Mouse (Mus musculus) 3134 (cell line): ENCODE measurements around the gene Epha10.

Source experiments
- DNase-seq: peaks from one replicate; pipeline ENCODE4 v3.0.0-alpha.2; 2011; ENCODE audit warnings: low spot score; ENCODE audit not compliant: insufficient read length; ENCODE audit errors: extremely low read depth

The Epha10 gene

GRCm38 (mm10) chr4:124880599-124880998 lies at the start of gene Epha10:
TSS of gene Epha10 (plus strand) at chr4:124880899.
- no peak for DNase-seq

DNA sequence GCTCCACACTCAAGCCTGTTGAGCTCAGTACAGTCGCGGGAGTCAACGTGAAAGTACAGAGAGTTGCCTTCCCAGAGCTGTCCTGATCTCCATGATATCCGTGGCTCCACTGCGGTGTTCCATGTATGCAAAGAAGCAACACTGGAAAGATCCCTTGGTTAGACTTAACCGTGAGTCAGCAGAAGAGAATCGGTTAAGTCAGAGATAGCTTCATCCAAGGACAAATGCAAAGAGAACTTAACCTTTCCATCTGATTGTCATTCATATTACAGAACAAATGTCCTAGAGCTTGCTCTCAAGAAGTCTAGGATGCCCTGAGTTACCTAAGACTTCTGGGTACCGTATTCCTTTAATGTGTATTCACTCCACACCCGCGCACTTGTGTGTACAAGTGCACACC lies 47.9 kb upstream of the Epha10 start:
- DNase-seq = no peak

- no peak for DNase-seq
Measured at GRCm38 (mm10) chr4:124838035-124838700, 42.5 kb upstream of the Epha10 start.

DNA sequence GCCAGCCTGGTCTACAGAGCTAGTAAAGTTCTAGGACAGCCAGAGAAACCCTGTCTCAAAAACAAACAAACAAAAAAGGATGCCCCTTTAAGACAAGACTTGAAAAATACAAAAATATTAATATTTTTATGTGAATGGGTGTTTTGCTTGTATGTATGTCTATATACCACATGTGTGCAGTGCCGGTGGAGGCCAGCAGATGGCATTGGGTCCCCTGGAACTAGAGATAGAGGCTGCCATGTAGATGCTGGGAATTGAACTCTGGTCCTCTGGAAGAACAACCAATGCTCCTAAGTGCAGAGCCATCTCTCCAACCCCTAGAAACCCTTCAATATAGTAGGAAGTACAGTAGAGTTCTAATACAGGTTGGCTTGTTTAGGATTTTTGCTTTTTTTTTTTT lies 39.7 kb upstream of the Epha10 start:
- DNase-seq = no peak

DNA sequence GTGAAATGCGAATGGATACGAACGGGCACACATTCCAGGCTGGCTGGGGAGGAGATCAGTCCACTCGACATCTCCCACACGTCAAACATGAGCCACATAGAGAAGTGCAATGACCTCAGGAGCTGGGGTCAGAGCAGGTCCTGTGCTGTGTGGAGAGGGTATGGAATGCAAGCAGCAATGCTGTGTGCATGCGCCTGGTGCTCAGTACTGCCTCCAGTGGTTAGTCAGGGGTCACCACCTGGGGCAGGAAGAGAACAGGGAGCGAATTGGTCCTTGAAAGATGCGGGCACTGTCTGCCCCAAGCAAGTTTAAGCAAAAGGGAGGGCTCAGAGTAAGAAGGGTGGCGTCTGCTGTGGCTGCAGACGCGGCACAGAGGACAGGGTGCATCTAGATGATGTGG lies 37.2 kb upstream of the Epha10 start:
- DNase-seq = no peak

GRCm38 (mm10) chr4:124847573-124847972 lies 33.1 kb upstream of the Epha10 start:
- DNase-seq = peak; percentile 46

DNA sequence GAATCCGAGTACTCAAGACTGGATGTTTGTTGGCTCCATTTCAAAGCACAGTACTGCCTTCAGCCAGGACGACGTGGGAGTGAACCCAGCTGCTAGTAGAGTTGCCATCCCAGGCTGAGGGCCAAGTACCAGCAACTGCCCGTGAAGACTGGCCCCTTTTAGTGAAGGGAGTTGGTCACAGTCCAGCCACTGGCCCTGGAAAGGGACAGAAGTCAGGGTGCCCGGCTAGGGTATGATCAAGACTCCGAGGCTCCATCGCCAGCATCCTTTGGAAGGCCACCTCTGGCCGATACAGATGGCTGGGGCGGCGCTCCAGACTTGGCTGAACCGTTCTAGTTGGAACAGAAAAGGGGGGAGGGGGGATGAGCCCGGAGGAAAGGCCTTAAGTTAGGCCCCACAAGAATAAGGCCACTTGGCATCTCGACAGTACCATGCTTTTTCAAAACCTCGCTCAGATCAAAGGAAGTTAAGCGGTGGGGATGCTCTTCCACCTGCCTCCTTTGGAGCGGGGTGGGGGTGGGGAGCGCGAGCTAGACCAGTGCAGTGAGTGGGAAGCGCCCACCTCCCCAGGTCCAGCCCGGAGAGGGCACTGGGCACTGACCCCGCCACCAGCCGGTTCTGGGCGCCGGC lies 31.0 kb upstream of the Epha10 start:
- peak; percentile 74 for DNase-seq

DNA sequence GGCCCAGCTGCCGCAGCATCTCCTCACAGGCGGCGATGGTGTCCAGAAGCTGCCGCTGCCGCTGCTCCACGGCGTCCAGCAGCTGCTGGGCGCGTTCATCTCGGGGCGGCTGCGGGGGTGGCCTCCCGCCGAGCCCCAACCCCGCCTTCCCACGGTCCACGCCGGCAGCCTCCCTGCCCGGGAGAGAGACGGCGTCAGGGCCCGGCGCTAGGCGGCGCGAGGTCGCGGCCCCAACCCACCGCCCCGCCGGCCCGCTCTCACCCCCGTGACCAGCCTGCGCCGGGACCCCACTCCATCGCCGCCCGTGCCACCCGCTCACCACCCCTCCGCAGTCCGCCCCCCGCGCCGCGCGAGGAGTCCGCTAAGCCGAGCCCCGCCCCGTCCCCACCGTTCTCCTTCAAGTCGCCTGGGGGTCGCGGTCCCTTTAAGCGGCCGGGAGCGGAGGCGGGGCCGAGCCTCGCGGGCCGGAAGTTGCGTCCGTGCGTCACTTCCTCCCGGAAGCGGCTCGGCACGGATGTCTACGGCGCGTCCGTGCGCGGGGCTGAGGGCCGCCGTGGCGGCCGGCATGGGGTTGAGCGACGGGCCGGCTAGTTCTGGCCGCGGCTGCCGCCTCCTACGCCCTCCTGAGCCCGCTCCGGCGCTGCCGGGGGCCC lies 30.3 kb upstream of the Epha10 start, which contains the start of gene Yrdc:
Yrdc (plus strand) TSS at position 419 of the 653 bp plus-strand sequence.
- peak; percentile 95 for DNase-seq

- peak; percentile 84 for DNase-seq
Measured at GRCm38 (mm10) chr4:124850933-124851658, 29.6 kb upstream of the Epha10 start, which contains the start of gene 1110065P20Rik. TSS of gene 1110065P20Rik (minus strand) at chr4:124851196.

DNA sequence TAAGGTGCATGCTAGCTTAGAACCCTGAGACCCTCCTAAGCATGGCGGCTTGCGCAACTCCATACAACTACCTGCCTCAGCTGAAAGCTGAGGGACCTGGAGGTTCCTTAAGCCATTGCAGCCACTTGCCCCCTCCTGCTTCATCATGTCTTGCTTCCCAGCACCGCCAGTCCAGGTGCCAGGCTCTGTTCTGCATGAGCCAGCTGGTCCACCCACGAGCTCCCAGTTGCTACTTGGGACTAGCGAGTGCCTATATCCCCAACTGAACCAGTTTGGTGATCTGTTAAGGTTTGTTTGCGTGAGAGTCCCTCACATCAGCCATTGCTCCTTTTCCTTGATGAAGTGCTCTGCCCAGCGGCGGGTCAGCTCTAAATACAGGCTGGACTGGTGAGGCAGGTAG lies 24.4 kb upstream of the Epha10 start:
- DNase-seq = no peak

DNA sequence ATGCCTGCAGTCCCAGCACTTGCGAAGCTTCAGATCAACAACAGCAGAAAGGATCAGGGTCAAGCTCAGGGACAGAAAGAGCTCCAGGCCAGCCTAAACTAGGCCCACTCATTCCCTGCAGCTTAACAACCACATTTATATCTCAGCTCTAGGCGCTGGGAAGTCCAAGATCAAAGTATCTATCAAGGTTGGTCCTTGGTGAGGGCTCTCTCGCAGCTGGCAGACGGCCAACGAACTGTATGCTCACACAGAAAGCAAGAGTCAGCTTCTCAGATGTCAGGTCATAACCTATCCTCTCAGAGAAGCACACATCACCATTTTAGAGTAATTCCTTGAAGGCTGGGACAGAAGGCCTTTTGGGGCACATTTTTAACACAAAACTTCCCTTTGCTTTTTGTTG lies 22.3 kb upstream of the Epha10 start:
- DNase-seq = no peak

DNA sequence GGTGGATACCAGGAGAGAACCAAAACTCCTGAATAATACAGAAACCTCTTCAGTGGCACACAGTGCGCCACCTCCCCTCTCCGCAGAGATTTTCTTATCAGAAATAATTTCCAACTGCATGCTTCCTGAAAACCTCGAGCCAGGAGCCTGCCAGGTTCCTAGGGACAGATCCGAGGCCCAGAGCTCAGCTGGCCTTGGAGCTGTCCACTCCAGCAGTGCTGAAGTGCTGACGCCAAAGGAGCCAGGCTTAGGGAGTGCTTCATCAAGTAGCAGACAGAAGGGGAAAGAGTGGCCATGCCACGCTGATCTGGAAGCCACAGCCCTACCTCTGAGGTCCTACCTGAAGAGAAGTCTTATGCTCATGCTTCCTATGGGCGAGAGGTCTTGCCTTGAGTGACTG lies 20.3 kb upstream of the Epha10 start:
- no peak for DNase-seq

DNA sequence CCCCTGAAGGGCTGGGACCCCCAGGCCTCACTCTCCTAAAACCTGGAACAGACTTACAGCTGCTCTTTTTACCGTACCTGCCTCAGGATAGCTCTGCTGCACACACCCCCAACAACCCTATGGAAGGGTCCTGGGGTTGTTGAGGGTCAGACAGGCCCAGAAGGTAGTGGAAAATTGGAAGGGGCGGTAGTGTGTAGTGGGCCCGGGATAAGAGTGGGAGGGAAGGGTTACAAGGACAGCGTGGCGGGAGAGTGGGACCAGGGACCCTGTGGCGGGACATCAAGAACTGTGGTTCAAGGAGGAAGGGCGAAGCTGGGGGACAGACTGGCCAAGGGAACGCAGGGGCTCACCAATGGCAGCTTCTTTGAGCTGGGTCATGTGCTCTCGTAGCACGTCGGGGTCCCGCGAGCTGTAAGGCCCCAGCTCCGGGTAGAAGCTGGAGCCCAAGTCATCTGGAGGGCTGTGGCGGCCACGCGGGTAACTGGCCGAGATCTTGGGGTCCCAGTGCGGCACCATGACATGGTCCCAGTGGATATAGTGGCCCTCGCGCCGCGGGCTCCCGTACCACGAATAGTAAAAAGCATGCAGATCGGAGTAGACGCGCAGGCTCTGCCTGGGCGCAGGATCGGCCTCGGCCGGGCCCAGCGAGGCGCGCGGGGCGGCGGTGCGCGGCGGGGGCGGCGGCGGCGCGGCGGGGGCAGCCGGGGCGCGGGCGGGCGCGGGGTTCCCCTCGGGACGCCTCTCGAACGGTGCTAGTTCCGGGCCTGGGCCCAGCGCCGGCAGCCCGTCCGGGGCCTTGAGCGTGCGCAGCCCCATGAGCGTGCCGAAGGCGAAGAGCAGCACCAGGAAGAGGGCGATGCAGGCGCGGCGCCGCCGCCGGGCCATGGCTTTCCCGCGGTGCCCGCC lies 19.2 kb upstream of the Epha10 start, which contains the start of gene Maneal:
Maneal (minus strand) TSS at position 889 of the 906 bp plus-strand sequence.
- DNase-seq = no peak

DNA sequence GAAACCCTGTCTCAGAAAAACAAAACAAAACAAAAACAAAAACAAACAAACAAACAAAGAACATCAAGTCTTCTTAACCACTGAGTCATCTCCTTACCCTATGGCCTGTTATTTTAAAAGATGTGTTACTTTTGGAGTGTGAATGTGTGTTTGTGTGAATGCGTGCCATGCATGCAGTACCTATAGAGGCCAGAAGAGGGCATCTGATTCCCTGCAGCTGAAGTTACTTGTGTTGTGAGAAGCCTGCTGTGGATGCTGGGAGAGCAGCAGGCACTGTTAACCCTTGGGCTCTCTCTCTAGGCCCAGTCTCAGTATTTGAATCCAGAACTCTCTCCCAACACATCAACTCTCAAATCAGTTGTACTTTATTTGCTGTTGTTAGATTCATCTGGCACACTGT lies 8.0 kb upstream of the Epha10 start:
- no peak for DNase-seq

GRCm38 (mm10) chr4:124881341-124881908 lies 726 bp downstream of the Epha10 start:
- no peak for DNase-seq

GRCm38 (mm10) chr4:124882151-124882729 lies 1.5 kb downstream of the Epha10 start:
- no peak for DNase-seq

DNA sequence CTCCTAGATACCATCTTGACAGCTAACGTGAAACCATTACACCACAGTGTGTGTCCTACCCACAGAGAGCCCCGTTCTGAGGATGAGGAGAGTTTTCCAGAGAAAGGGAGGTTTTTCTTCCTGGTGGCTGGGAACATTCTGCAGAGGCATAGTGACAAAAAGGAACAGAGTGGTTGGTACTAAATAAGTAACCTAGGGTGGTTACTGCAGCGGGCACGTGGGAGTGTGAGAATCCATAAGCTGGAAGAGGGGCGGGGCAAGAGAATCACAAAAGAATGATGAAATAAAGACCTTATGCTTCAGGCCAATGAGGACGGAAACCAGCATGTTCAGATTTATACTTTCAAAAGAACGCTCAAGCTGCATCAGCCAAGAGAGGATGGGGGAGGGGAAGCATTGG lies 8.0 kb downstream of the Epha10 start:
- DNase-seq = no peak

- DNase-seq = no peak
Measured at GRCm38 (mm10) chr4:124889935-124890334, 9.2 kb downstream of the Epha10 start.

GRCm38 (mm10) chr4:124890831-124891230 lies 10.1 kb downstream of the Epha10 start:
- no peak for DNase-seq
